In genomic region chr16:97751884-97752283, GRCm38 (mm10) we compare ENCODE assay signal across 8 mouse cellular contexts. TPM values are rescaled to one million over a fixed set of nuclear protein-coding genes. Genes with fewer than 3 reads are reported as not detected.
DNase-seq lines count a peak whose midpoint lies in the region; ATAC-seq and TF ChIP-seq lines count a peak whose summit lies in the region.

No protein-coding gene starts in this region.

- no peak overlapping the region for H3K4me2 ChIP-seq in lung, postnatal 0 days (replicated peaks; ENCODE audit: low read depth, low read length)

- peak; percentile 14 to 20 for DNase-seq in cerebellum, postnatal 10 days
- no peak for DNase-seq in cerebellum, adult 18-20 months
- peak; percentile 85 for DNase-seq in adrenal gland, adult 8-10 months
- DNase-seq in heart, postnatal 36 days, result peak; percentile 68 to 71
- peak; percentile 91 for DNase-seq in lung, postnatal 0 days (ENCODE audit: low spot score)
- DNase-seq in spleen, postnatal 10 days (ENCODE audit: low spot score in 2 of 2), result no peak
- DNase-seq in cerebellum, adult 11-12 months, result no peak
- no peak for DNase-seq in retina, postnatal 1 day

- no peak overlapping the region for H3K27ac ChIP-seq in lung, postnatal 0 days (ENCODE audit: low read length)

- no peak overlapping the region for H3K9ac ChIP-seq in lung, postnatal 0 days (replicated peaks; ENCODE audit: low read depth)

- peak; percentile 92 for ATAC-seq in lung, postnatal 0 days

- TF ChIP-seq EP300 in lung, postnatal 0 days (IDR thresholded peaks at IDR 0.05), result no peak

- H3K9me3 ChIP-seq in lung, postnatal 0 days (ENCODE audit: low read length), result no peaks in the 10 kb centered on the region

- H3K27me3 ChIP-seq in lung, postnatal 0 days (replicated peaks; ENCODE audit: insufficient read depth, low read length), result no peaks in the 10 kb centered on the region

- H3K36me3 ChIP-seq in lung, postnatal 0 days (ENCODE audit: insufficient read depth, low read length), result no peaks in the 10 kb centered on the region

- no peak overlapping the region for H3K4me3 ChIP-seq in lung, postnatal 0 days (ENCODE audit: low read depth, low read length)

- peaks cover 4% of the 10 kb centered on the region; the same call in 1 of the 2 replicates for H3K4me1 ChIP-seq in lung, postnatal 0 days (ENCODE audit: insufficient read depth, low read depth, low read length)

- intact Hi-C loops in heart, postnatal 36 days (cut with DNase I), result no loop called here

- no peak for TF ChIP-seq CTCF in lung, postnatal 0 days (IDR thresholded peaks at IDR 0.05)

- WGBS in lung, postnatal 0 days, result 20% methylated on average over 8 of the region's 8 CpGs

RNA-seq across cellular contexts. Expression of gene Ripk4, which starts 11.7 kb away (rescaled TPM):
- total RNA-seq in adrenal gland, adult 8-10 months (2022), result 1 to 10 TPM; 2.0 to 2.5 (median 2.2) TPM
- under 1 TPM in 1 of 2 experiments, not detected in 1; 0.19 TPM for total RNA-seq in heart, postnatal 36 days (2021)
- polyA plus RNA-seq in lung, postnatal 0 days (2015; fragmentation: Nextera tagmentation; extraction: Ambion mirVana), result 20.2 and 22.2 TPM in 2 replicates

Comparison
In these comparisons a context has a peak if more than half of its experiments do, and no peak if none do; other contexts are left out.
1. DNase-seq: peak in cerebellum, postnatal 10 days (2 of 2), adrenal gland, adult 8-10 months (single experiment), heart, postnatal 36 days (2 of 2) and lung, postnatal 0 days (single experiment); none in cerebellum, adult 18-20 months (0 of 2), spleen, postnatal 10 days (0 of 2), cerebellum, adult 11-12 months (single experiment) and retina, postnatal 1 day (single experiment).